In the genomic region with DNA sequence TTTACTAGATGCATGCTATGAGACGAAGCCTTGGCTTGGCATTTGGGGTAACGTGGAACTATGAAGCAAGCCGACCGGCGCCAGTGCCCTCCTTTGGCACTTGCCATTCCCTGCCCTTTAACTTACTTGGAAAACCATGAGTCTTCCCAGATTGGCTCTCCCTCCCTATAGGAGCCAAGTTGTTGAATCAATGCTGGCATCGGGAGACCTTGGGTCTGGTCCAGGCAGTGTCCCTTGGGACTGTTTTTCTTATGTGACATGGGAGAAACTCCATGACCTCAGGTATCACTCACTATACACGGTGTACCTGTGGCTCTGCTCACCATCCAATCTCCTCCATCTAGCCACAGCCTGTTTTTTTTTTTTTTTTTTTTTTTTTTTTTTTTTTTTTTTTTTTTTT, we compare ENCODE assay signal across 19 mouse cellular contexts.
"Had no signal": no experiment of that assay in that cellular context is flagged by ENCODE, and none has a peak within 500 bp of the region (broad histone marks: within the 10 kb centered on the region; RNA-seq: fewer than 3 reads in every experiment).

No protein-coding gene starts in this region.

- ATAC-seq: midbrain, embryonic 13.5 days; midbrain, embryonic 16.5 days had no signal

- H3K36me3 ChIP-seq: liver, embryonic 15.5 days; lung, embryonic 15.5 days; midbrain, embryonic 10.5 days; midbrain, embryonic 13.5 days; neural tube, embryonic 13.5 days had no signal

- H3K9me3 ChIP-seq: liver, embryonic 15.5 days; lung, embryonic 15.5 days; megakaryocyte, embryonic 14.5 days; midbrain, embryonic 10.5 days; midbrain, embryonic 13.5 days; neural tube, embryonic 13.5 days had no signal

- H3K4me3 ChIP-seq: liver, embryonic 15.5 days; lung, embryonic 15.5 days; megakaryocyte, embryonic 14.5 days; midbrain, embryonic 10.5 days; midbrain, embryonic 13.5 days; myocyte; neural tube, embryonic 13.5 days had no signal

- H3K27me3 ChIP-seq: liver, embryonic 15.5 days; lung, embryonic 15.5 days; midbrain, embryonic 13.5 days; neural tube, embryonic 13.5 days had no signal

- H3K27ac ChIP-seq: liver, embryonic 15.5 days; lung, embryonic 15.5 days; midbrain, embryonic 10.5 days; midbrain, embryonic 13.5 days; neural tube, embryonic 13.5 days had no signal

- DNase-seq: kidney, adult 18-20 months; kidney, adult 9 months; kidney, postnatal 14 days; kidney, postnatal 4 days; lung, adult 18-20 months; lung, postnatal 10 days; lung, postnatal 36 days; retina, postnatal 1 day; thymus, adult 18-20 months; thymus, postnatal 25 days had no signal

- H3K4me2 ChIP-seq: liver, embryonic 11.5 days; liver, embryonic 15.5 days; lung, embryonic 15.5 days; midbrain, embryonic 13.5 days; neural tube, embryonic 13.5 days had no signal

- H3K4me1 ChIP-seq: liver, embryonic 15.5 days; lung, embryonic 15.5 days; megakaryocyte, embryonic 14.5 days; midbrain, embryonic 10.5 days; midbrain, embryonic 13.5 days; neural tube, embryonic 13.5 days had no signal

- H3K9ac ChIP-seq: liver, embryonic 15.5 days; lung, embryonic 15.5 days; midbrain, embryonic 13.5 days; neural tube, embryonic 13.5 days had no signal
